Mouse (Mus musculus) embryonic facial prominence, embryonic 11.5 days (tissue): ENCODE measurements around the gene C87436. TPM values are rescaled to one million over a fixed set of nuclear protein-coding genes. Genes with fewer than 3 reads are reported as not detected.
"Not testable (repeated sequence)": the region's sequence is repeated elsewhere in the genome, so short reads cannot be mapped to it uniquely, and the experiment has no call there.

Experiments
- ATAC-seq: fragments of 200-750 bp; cut with Nextera tagmentation; replicated peaks from 2 replicates; pipeline ENCODE4 v1.8.0; 2017; ENCODE audit warnings: low read depth; ENCODE audit not compliant: insufficient number of reproducible peaks, low FRiP score, low TSS enrichment
- DNase-seq: peaks from one replicate; pipeline ENCODE4 v3.0.0-alpha.2; 2015; ENCODE audit warnings: low spot score
- H3K27ac ChIP-seq: fragments of 300-500 bp; sonication (generic); replicated peaks from 2 replicates; pipeline ENCODE4 v1.5.1; 2014; ENCODE audit warnings: mild to moderate bottlenecking, low read depth, low read length, control low read depth
- H3K27me3 ChIP-seq: fragments of 300-500 bp; sonication (generic); 2 replicates; pipeline ENCODE4 v1.6.1; 2014; ENCODE audit warnings: mild to moderate bottlenecking, low read length, moderate library complexity, mixed read lengths; ENCODE audit not compliant: control insufficient read depth, insufficient read depth
- H3K36me3 ChIP-seq: fragments of 300-500 bp; sonication (generic); replicated peaks from 2 replicates; pipeline ENCODE4 v1.6.1; 2014; ENCODE audit warnings: low read depth, mild to moderate bottlenecking, low read length, moderate library complexity, mixed read lengths; ENCODE audit not compliant: control insufficient read depth, insufficient read depth
- H3K4me1 ChIP-seq: fragments of 300-500 bp; sonication (generic); 2 replicates; pipeline ENCODE4 v1.6.1; 2014; ENCODE audit warnings: low read length, mixed read lengths; ENCODE audit not compliant: control insufficient read depth, insufficient read depth
- H3K4me2 ChIP-seq: fragments of 300-500 bp; sonication (generic); 2 replicates; pipeline ENCODE4 v1.6.1; 2014; ENCODE audit warnings: low read depth, mild to moderate bottlenecking, control low read depth, low read length, moderate library complexity
- H3K4me3 ChIP-seq: fragments of 300-500 bp; sonication (generic); 2 replicates; pipeline ENCODE4 v1.5.1; 2014; ENCODE audit warnings: low read depth, low read length, control low read depth
- H3K9ac ChIP-seq: fragments of 300-500 bp; sonication (generic); replicated peaks from 2 replicates; pipeline ENCODE4 v1.6.1; 2014; ENCODE audit warnings: mild to moderate bottlenecking, control low read depth, low read length
- H3K9me3 ChIP-seq: fragments of 300-500 bp; sonication (generic); replicated peaks from 2 replicates; pipeline ENCODE4 v1.6.1; 2016; ENCODE audit warnings: mild to moderate bottlenecking, low read length, inconsistent platforms, mixed read lengths; ENCODE audit not compliant: control insufficient read depth
- WGBS: fragments of 180-500 bp; shearing (Covaris S2); extraction: QIAGEN DNeasy Blood & Tissue Kit; methylation state at CpG from one replicate; pipeline ENCODE4 v1.1.7; 2014; 5-methylcytosine and 5-hydroxymethylcytosine counted together
- polyA plus RNA-seq: library from polyadenylated mRNA; unstranded; fragments of >200 nt; fragmentation: Nextera tagmentation; extraction: Ambion mirVana; gene quantifications from 2 replicates; pipeline ENCODE4 v1.2.1, GENCODE M21; 2014

C87436 gene
- polyA plus RNA-seq, 1 experiment from 2014 or later = 25.1 TPM

DNA sequence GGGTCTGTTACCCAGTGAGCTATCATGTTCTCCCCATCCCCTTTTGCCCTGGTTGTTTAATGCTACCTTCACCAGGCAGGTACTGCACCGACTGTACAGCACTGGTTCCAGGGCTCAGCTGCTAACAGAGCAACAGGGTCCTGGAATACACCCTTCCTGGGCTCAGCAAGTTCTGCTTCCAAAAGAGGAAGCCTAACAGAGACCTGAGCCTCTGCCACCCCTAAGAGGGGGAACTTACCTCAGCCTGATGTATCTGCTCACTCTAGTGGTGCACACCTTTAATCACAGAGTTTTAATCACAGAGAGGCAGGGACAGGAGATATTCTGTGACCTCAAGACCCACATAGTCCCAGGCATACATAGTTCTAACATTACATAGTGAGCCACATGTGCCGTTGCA is 51.8 kb downstream of the C87436 start:
- Histone ChIP-seq H3K4me3 (no peak overlapping the region), H3K4me1 (0 out of 2 replicates have a peak, but pooled peaks cover 4% of the 10 kb centered on the region), H3K4me2 (no peak overlapping the region), H3K9me3 (no peaks in the 10 kb centered on the region), H3K9ac (no peak overlapping the region), H3K27ac (no peak overlapping the region), H3K27me3 (no peaks in the 10 kb centered on the region), H3K36me3 (no peaks in the 10 kb centered on the region)
- WGBS = 94% methylated on average over 2 of the region's 2 CpGs
- ATAC-seq = no peak
- no peak for DNase-seq

DNA sequence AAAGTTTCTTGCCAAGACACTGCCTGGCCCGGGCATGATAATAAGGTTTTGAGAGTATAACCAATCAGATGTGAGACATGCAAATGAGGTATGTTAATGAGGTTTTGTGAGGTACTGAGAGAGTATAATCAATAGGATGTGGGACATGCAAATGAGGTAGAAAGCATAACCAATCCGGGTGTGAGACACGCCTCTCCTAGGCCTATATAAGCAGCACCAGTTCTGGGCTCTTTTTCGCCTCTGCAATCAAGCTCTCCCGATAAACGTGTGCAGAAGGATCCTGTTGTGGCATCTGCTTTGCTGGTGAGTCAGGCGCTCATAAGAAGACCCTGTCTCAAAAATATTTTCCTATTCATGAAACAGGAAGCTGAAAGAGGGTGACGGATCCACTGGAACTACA is 52.2 kb downstream of the C87436 start:
- not testable (repeated sequence) for H3K4me3 ChIP-seq, ATAC-seq
- 92% methylated on average over 8 of the region's 8 CpGs for WGBS

DNA sequence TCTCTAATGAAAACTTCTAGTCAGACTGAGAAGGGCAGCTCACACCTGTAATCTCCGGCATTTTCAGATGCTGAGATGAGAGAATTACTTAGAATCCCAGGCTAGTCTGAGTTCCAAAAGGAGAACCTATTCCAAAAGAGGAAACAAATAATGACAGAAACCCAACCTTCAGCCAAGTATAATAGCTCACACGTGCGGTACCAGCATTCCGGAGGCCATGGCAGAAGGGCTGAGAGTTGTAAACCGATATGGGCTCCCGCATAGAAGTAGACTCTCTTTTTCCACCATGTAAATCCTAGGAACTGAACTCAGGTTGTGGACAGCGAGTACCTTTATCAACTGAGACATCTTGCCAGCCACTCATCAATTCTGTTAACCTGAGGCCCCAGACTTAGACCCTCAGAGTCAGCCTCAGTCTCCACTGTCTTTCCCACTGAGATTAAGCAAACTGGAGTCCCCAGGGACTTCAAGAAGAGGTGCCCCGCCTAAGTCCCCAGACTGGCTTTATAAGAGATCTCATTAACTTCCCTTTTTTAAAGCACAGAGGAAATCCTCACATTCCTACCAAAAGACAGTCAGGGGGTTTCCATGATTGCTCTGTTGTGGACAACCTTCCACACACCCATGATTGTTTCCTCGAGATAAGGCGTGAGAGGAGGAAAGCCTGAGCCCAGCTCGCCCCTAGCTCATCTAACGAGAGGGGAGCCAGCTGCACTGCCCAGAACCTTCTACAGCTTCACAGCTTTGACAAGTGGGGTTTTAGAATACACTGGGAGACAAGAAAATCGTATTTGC is 55.5 kb downstream of the C87436 start:
- no peaks in the 10 kb centered on the region for H3K36me3 ChIP-seq
- no peak overlapping the region for H3K27ac ChIP-seq
- no peaks in the 10 kb centered on the region for H3K9me3 ChIP-seq
- no peak overlapping the region for H3K9ac ChIP-seq
- WGBS = 54% methylated on average over 13 of the region's 13 CpGs
- ATAC-seq (no peak), DNase-seq (peak; percentile 69)
- H3K4me3 ChIP-seq = no peak overlapping the region
- H3K4me2 ChIP-seq = no peak overlapping the region
- H3K4me1 ChIP-seq = peaks cover 3% of the 10 kb centered on the region; the same call in 1 of the 2 replicates
- no peaks in the 10 kb centered on the region for H3K27me3 ChIP-seq

More for the DNA sequence above, 52.2 kb downstream of the C87436 start:
- H3K4me2 ChIP-seq, DNase-seq, H3K4me1 ChIP-seq, H3K36me3 ChIP-seq, H3K27ac ChIP-seq, H3K27me3 ChIP-seq, H3K9ac ChIP-seq, H3K9me3 ChIP-seq: not testable (repeated sequence)

DNA sequence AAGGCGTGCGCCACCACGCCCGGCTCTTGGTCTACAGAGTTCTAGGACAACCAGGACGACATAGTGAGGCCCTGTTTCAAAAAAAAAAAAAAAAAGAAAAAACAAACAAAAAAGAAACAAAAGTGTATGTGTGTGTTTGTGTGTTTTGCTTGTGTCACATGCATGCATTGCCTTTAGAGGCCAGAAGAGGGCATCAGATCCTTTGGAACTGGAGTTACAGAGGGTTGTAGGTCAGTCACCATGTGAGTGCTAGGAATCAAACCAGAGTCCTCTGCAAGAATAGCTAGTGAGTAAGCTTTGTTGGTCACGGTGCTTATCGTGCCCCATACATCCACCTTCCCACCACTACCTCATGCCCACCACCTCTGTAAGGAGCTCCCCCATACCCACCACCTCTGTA is 56.6 kb downstream of the C87436 start:
- H3K4me3 ChIP-seq = no peak overlapping the region
- no peak for ATAC-seq
- no peaks in the 10 kb centered on the region for H3K36me3 ChIP-seq
- 94% methylated on average over 7 of the region's 7 CpGs for WGBS
- no peak overlapping the region for H3K9ac ChIP-seq
- no peak overlapping the region for H3K4me2 ChIP-seq
- H3K9me3 ChIP-seq = no peaks in the 10 kb centered on the region
- no peak for DNase-seq
- peaks cover 3% of the 10 kb centered on the region; the same call in 1 of the 2 replicates for H3K4me1 ChIP-seq
- no peak overlapping the region for H3K27ac ChIP-seq
- H3K27me3 ChIP-seq = no peaks in the 10 kb centered on the region

DNA sequence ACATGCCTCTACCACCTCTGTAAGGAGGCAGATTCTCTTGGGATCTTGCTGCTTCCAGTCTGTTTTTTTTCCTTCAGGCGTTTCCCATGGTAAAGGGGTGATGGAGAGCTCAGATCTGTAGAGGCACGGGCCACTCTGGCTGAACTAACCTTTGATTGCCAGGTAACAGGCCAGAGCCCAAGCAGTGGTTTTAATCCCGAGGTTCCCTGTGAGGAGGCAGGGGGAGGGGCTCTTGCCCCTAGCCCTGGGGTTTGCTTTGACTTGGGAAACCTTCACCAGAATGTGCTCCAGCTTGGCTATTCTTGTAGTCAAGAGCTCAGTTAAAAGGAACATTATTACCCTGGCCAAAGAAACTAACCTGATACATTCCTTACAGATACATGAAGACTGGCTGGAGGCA is 57.5 kb downstream of the C87436 start:
- Histone ChIP-seq H3K27me3 (no peaks in the 10 kb centered on the region), H3K4me3 (no peak overlapping the region), H3K36me3 (no peaks in the 10 kb centered on the region), H3K9me3 (no peaks in the 10 kb centered on the region), H3K27ac (no peak overlapping the region), H3K4me2 (no peak overlapping the region), H3K9ac (no peak overlapping the region), H3K4me1 (peaks cover 3% of the 10 kb centered on the region; the same call in 1 of the 2 replicates)
- WGBS = 39% methylated on average over 3 of the region's 3 CpGs
- no peak for ATAC-seq
- no peak for DNase-seq

DNA sequence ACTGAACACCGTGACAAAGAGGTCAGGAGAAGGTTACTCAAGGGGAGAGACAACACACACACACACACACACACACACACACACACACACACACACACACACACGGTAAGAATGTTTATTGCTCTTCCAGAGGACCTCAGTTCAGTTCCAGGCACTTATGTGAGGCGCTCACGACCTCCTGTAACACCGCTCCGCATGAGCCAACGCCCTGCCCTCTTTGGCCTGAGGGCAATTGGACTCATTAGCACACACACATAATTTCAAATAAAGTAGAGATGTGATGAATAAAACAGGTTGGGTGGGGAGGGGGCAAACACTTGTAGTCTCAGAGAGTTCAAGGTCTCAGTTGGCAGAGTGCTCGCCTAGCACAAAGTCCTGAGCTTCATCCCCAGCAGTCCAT is 58.0 kb downstream of the C87436 start:
- Histone ChIP-seq H3K4me1 (peaks cover 3% of the 10 kb centered on the region; the same call in 1 of the 2 replicates), H3K27ac (no peak overlapping the region), H3K27me3 (no peaks in the 10 kb centered on the region), H3K4me2 (no peak overlapping the region), H3K9ac (no peak overlapping the region), H3K36me3 (no peaks in the 10 kb centered on the region), H3K4me3 (no peak overlapping the region), H3K9me3 (no peaks in the 10 kb centered on the region)
- DNase-seq (no peak), ATAC-seq (no peak)
- WGBS = 72% methylated on average over 8 of the region's 8 CpGs

DNA sequence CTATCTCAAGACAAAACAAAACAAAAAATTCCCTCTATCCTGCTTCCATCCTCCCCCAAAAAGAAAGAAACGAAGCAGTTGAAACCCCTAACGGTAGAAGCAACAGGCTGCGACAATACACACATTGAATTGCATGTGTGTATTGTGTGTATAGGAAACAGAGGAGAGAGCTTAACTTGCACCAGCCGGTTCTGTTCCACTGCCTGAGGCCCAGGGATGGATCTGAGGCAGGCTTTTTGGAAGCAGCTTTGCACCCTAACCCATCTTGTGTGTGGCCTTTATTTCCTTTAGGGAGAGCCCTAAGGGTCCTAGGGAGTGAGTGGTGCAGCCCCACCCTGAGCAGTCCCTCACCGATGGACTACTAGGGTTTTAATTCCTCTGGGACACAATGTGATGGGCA is 58.4 kb downstream of the C87436 start:
- ATAC-seq (no peak), DNase-seq (no peak)
- H3K4me1 ChIP-seq = peaks cover 3% of the 10 kb centered on the region; the same call in 1 of the 2 replicates
- WGBS = 65% methylated on average over 5 of the region's 5 CpGs
- no peaks in the 10 kb centered on the region for H3K9me3 ChIP-seq
- H3K9ac ChIP-seq = no peak overlapping the region
- peak overlapping the region; percentile 45 for H3K27ac ChIP-seq
- no peaks in the 10 kb centered on the region for H3K27me3 ChIP-seq
- no peaks in the 10 kb centered on the region for H3K36me3 ChIP-seq
- H3K4me3 ChIP-seq = no peak overlapping the region
- no peak overlapping the region for H3K4me2 ChIP-seq

DNA sequence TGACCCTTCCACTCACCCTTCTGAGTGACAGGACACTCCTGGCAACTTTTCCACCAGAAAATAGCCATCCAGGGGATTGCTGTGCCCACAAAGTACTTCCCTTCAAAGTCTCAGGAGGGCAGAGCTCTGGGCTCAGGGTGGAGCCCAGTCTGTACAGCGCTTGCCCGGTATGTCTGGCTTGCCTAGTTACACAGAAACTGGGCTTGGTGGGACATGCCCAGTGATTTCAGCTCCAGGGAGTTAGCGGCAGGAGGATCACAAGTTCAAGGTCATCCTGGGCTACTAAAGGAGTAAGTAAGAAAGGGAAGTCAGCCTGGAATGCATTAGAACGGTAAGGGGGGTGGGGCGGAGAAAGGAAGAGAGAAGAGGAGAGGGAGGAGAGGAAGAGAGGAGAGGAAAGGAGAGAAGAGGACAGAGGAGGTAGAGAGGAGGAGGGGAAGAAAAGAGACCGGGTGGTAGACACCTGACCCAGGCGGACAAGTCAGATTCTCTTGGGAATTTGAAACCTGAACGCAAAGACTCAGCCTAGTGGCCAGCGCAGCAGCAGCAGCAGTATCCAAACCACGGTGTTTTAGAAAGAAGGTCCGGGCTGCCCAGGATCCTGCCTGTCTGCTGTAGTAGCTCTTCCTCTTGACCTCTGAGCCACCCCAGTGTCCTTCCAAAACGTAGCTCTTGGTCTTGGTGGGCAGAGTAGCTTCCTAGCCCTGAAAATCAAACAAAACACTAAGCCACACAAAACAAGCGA is 59.1 kb downstream of the C87436 start:
- H3K9me3 ChIP-seq = no peaks in the 10 kb centered on the region
- H3K27ac ChIP-seq = peak overlapping the region; percentile 45
- peak overlapping the region; percentile 14 for H3K9ac ChIP-seq
- 0 out of 2 replicates have a peak overlapping the region, but pooled peaks have one; percentile 7 for H3K4me3 ChIP-seq
- H3K4me2 ChIP-seq = peak overlapping the region; percentile 22
- WGBS = 10% methylated on average over 13 of the region's 13 CpGs
- H3K4me1 ChIP-seq = peaks cover 3% of the 10 kb centered on the region; the same call in 1 of the 2 replicates
- ATAC-seq = 0 out of 2 replicates have a peak, but pooled peaks have one; percentile 22
- DNase-seq = peak; percentile 73
- no peaks in the 10 kb centered on the region for H3K27me3 ChIP-seq
- H3K36me3 ChIP-seq = no peaks in the 10 kb centered on the region
